Mouse (Mus musculus) hindbrain, embryonic 10.5 days (tissue): Measurements from ENCODE around the gene Atpaf2. TPM values are rescaled to one million over a fixed set of nuclear protein-coding genes. Genes with fewer than 3 reads are reported as not detected.

Source experiments
- DNase-seq: peaks from one replicate; pipeline ENCODE4 v3.0.0-alpha.2; 2017; ENCODE audit warnings: low spot score
- H3K27ac ChIP-seq: fragments of 300-500 bp; sonication (generic); 2 replicates; pipeline ENCODE4 v1.5.1; 2016; ENCODE audit warnings: mild to moderate bottlenecking, moderate library complexity
- H3K27me3 ChIP-seq: fragments of 300-500 bp; sonication (generic); 2 replicates; pipeline ENCODE4 v1.6.1; 2016; ENCODE audit warnings: mild to moderate bottlenecking; ENCODE audit not compliant: poor library complexity, insufficient read depth, severe bottlenecking
- H3K36me3 ChIP-seq: fragments of 300-500 bp; sonication (generic); 2 replicates; pipeline ENCODE4 v1.6.1; 2016; ENCODE audit warnings: mild to moderate bottlenecking, moderate library complexity
- H3K4me1 ChIP-seq: fragments of 300-500 bp; sonication (generic); replicated peaks from 2 replicates; pipeline ENCODE4 v1.6.1; 2016; ENCODE audit warnings: mild to moderate bottlenecking
- H3K4me3 ChIP-seq: fragments of 300-500 bp; sonication (generic); 2 replicates; pipeline ENCODE4 v1.5.1; 2016; ENCODE audit warnings: mild to moderate bottlenecking, moderate library complexity
- H3K9me3 ChIP-seq: fragments of 300-500 bp; sonication (generic); 2 replicates; pipeline ENCODE4 v1.6.1; 2016; ENCODE audit warnings: mild to moderate bottlenecking, moderate library complexity
- WGBS: fragments of 180-500 bp; shearing (Covaris S2); methylation state at CpG from one replicate; pipeline ENCODE4 v1.1.7; 2016; 5-methylcytosine and 5-hydroxymethylcytosine counted together
- polyA plus RNA-seq: library from polyadenylated mRNA; unstranded; fragments of >200 nt; fragmentation: Nextera tagmentation; extraction: Ambion mirVana; gene quantifications from 2 replicates; pipeline ENCODE4 v1.2.1, GENCODE M21; 2016

The Atpaf2 gene
- polyA plus RNA-seq, 1 experiment from 2014 or later: 43.0 TPM

- 86% methylated on average over 5 of the region's 5 CpGs for whole genome bisulfite sequencing
Measured at GRCm38 (mm10) chr11:60385946-60386345, 32.3 kb downstream of the Atpaf2 start.

GRCm38 (mm10) chr11:60384762-60385421, 33.4 kb downstream of the Atpaf2 start:
- Histone ChIP-seq H3K4me3 (peak overlapping the region; percentile 43), H3K9me3 (no peaks in the 10 kb centered on the region), H3K4me1 (peaks cover 25% of the 10 kb centered on the region), H3K27ac (peak overlapping the region; percentile 85), H3K36me3 (no peaks in the 10 kb centered on the region), H3K27me3 (peaks cover 5% of the 10 kb centered on the region; the same call in 1 of the 2 replicates)
- peak; percentile 51 for DNase-seq
- WGBS: 5% methylated on average over 16 of the region's 16 CpGs

More at GRCm38 (mm10) chr11:60385946-60386345, 32.3 kb downstream of the Atpaf2 start:
- DNase-seq: no peak
- Histone ChIP-seq H3K9me3 (no peaks in the 10 kb centered on the region), H3K27ac (0 out of 2 replicates have a peak overlapping the region, but pooled peaks have one; percentile 85), H3K36me3 (no peaks in the 10 kb centered on the region), H3K4me1 (peaks cover 25% of the 10 kb centered on the region), H3K4me3 (no peak overlapping the region), H3K27me3 (peaks cover 5% of the 10 kb centered on the region; the same call in 1 of the 2 replicates)

GRCm38 (mm10) chr11:60383518-60383917, 34.7 kb downstream of the Atpaf2 start:
- Histone ChIP-seq H3K27ac (no peak overlapping the region), H3K36me3 (no peaks in the 10 kb centered on the region), H3K27me3 (peaks cover 5% of the 10 kb centered on the region; the same call in 1 of the 2 replicates), H3K4me1 (peaks cover 25% of the 10 kb centered on the region), H3K9me3 (no peaks in the 10 kb centered on the region), H3K4me3 (no peak overlapping the region)
- no peak for DNase-seq
- 88% methylated on average over 6 of the region's 6 CpGs for WGBS

GRCm38 (mm10) chr11:60374481-60374880, 43.8 kb downstream of the Atpaf2 start:
- no peak for DNase-seq

GRCm38 (mm10) chr11:60370431-60370830, 47.8 kb downstream of the Atpaf2 start:
- 88% methylated on average over 13 of the region's 13 CpGs for WGBS
- H3K4me3 ChIP-seq: no peak overlapping the region
- no peaks in the 10 kb centered on the region for H3K27me3 ChIP-seq
- no peak overlapping the region for H3K27ac ChIP-seq
- no peaks in the 10 kb centered on the region for H3K9me3 ChIP-seq
- DNase-seq: no peak
- H3K36me3 ChIP-seq: no peaks in the 10 kb centered on the region
- H3K4me1 ChIP-seq: peaks cover 26% of the 10 kb centered on the region

More at GRCm38 (mm10) chr11:60374481-60374880, 43.8 kb downstream of the Atpaf2 start:
- 86% methylated on average over 6 of the region's 6 CpGs for WGBS
- H3K36me3 ChIP-seq: no peaks in the 10 kb centered on the region
- H3K4me1 ChIP-seq: peaks cover 8% of the 10 kb centered on the region
- H3K27ac ChIP-seq: no peak overlapping the region
- H3K4me3 ChIP-seq: no peak overlapping the region
- H3K27me3 ChIP-seq: no peaks in the 10 kb centered on the region
- no peaks in the 10 kb centered on the region for H3K9me3 ChIP-seq

- H3K4me1 ChIP-seq: peaks cover 22% of the 10 kb centered on the region
- H3K36me3 ChIP-seq: no peaks in the 10 kb centered on the region
- H3K27me3 ChIP-seq: no peaks in the 10 kb centered on the region
- no peak for DNase-seq
- no peak overlapping the region for H3K27ac ChIP-seq
- no peaks in the 10 kb centered on the region for H3K9me3 ChIP-seq
- H3K4me3 ChIP-seq: no peak overlapping the region
- WGBS: 75% methylated on average over 4 of the region's 4 CpGs
Measured at GRCm38 (mm10) chr11:60369448-60369847, 48.8 kb downstream of the Atpaf2 start.

GRCm38 (mm10) chr11:60368909-60369308, 49.3 kb downstream of the Atpaf2 start:
- Histone ChIP-seq H3K27ac (no peak overlapping the region), H3K4me1 (peaks cover 22% of the 10 kb centered on the region), H3K36me3 (no peaks in the 10 kb centered on the region), H3K27me3 (no peaks in the 10 kb centered on the region), H3K9me3 (no peaks in the 10 kb centered on the region), H3K4me3 (no peak overlapping the region)
- no peak for DNase-seq
- WGBS: 81% methylated on average over 4 of the region's 4 CpGs

- no peaks in the 10 kb centered on the region for H3K27me3 ChIP-seq
- H3K4me1 ChIP-seq: peaks cover 22% of the 10 kb centered on the region
- 79% methylated on average over 3 of the region's 3 CpGs for whole genome bisulfite sequencing
- no peak overlapping the region for H3K27ac ChIP-seq
- no peaks in the 10 kb centered on the region for H3K9me3 ChIP-seq
- no peak overlapping the region for H3K4me3 ChIP-seq
- no peaks in the 10 kb centered on the region for H3K36me3 ChIP-seq
- DNase-seq: no peak
Measured at GRCm38 (mm10) chr11:60367256-60367655, 51.0 kb downstream of the Atpaf2 start.

- H3K36me3 ChIP-seq: no peaks in the 10 kb centered on the region
- peaks cover 22% of the 10 kb centered on the region for H3K4me1 ChIP-seq
- peak overlapping the region; percentile 6; the same call in 1 of the 2 replicates for H3K4me3 ChIP-seq
- no peaks in the 10 kb centered on the region for H3K27me3 ChIP-seq
- DNase-seq: peak; percentile 23
- H3K27ac ChIP-seq: peak overlapping the region; percentile 76
- WGBS: 39% methylated on average over 16 of the region's 16 CpGs
- H3K9me3 ChIP-seq: no peaks in the 10 kb centered on the region
Measured at GRCm38 (mm10) chr11:60366239-60367019, 51.8 kb downstream of the Atpaf2 start.

GRCm38 (mm10) chr11:60360631-60361201, 57.5 kb downstream of the Atpaf2 start:
- H3K4me3 ChIP-seq: no peak overlapping the region
- H3K27ac ChIP-seq: no peak overlapping the region
- H3K9me3 ChIP-seq: no peaks in the 10 kb centered on the region
- WGBS: 79% methylated on average over 5 of the region's 5 CpGs
- H3K36me3 ChIP-seq: no peaks in the 10 kb centered on the region
- no peak for DNase-seq
- peaks cover 3% of the 10 kb centered on the region for H3K4me1 ChIP-seq
- H3K27me3 ChIP-seq: no peaks in the 10 kb centered on the region

- no peaks in the 10 kb centered on the region for H3K36me3 ChIP-seq
- H3K4me1 ChIP-seq: no peaks in the 10 kb centered on the region
- no peak overlapping the region for H3K4me3 ChIP-seq
- no peak for DNase-seq
- no peak overlapping the region for H3K27ac ChIP-seq
- H3K27me3 ChIP-seq: no peaks in the 10 kb centered on the region
- 67% methylated on average over 1 of the region's 1 CpGs for WGBS
- no peaks in the 10 kb centered on the region for H3K9me3 ChIP-seq
Measured at GRCm38 (mm10) chr11:60359936-60360335, 58.3 kb downstream of the Atpaf2 start.

- DNase-seq: no peak
- no peaks in the 10 kb centered on the region for H3K27me3 ChIP-seq
- no peak overlapping the region for H3K27ac ChIP-seq
- H3K4me1 ChIP-seq: no peaks in the 10 kb centered on the region
- no peak overlapping the region for H3K4me3 ChIP-seq
- H3K36me3 ChIP-seq: no peaks in the 10 kb centered on the region
- no peaks in the 10 kb centered on the region for H3K9me3 ChIP-seq
- 68% methylated on average over 5 of the region's 5 CpGs for WGBS
Measured at GRCm38 (mm10) chr11:60359138-60359537, 59.1 kb downstream of the Atpaf2 start.

- WGBS: 83% methylated on average over 7 of the region's 7 CpGs
- peaks cover 5% of the 10 kb centered on the region for H3K4me1 ChIP-seq
Measured at GRCm38 (mm10) chr11:60358548-60358947, 59.7 kb downstream of the Atpaf2 start.

More at GRCm38 (mm10) chr11:60358548-60358947, 59.7 kb downstream of the Atpaf2 start:
- Histone ChIP-seq H3K4me3 (no peak overlapping the region), H3K27me3 (no peaks in the 10 kb centered on the region), H3K36me3 (no peaks in the 10 kb centered on the region), H3K27ac (no peak overlapping the region), H3K9me3 (no peaks in the 10 kb centered on the region)
- no peak for DNase-seq
